Mouse (Mus musculus): Measurements from ENCODE around the gene Dhh. TPM values are rescaled to one million over a fixed set of nuclear protein-coding genes. Genes with fewer than 3 reads are reported as not detected.

Dhh gene
- polyA plus RNA-seq, 1 experiment from 2014 or later, result 2.4 TPM

- no peaks in the 10 kb centered on the region for H3K9me3 ChIP-seq (ENCODE audit: control insufficient read depth, low read length)
- H3K4me1 ChIP-seq (replicated peaks; ENCODE audit: control insufficient read depth, insufficient read depth, low read length), result peaks cover under 1% of the 10 kb centered on the region; the same call in 1 of the 2 replicates
- no peak overlapping the region for H3K4me3 ChIP-seq (ENCODE audit: low read length)
- H3K27me3 ChIP-seq (ENCODE audit: control insufficient read depth, insufficient read depth, low read depth, low read length), result no peaks in the 10 kb centered on the region
- H3K4me2 ChIP-seq (ENCODE audit: low read depth, low read length), result no peak overlapping the region
- no peak for ATAC-seq (ENCODE audit: low read depth)
- 81% methylated on average over 21 of the region's 21 CpGs for WGBS
- no peak overlapping the region for H3K9ac ChIP-seq (ENCODE audit: low read length)
- H3K27ac ChIP-seq (ENCODE audit: low read length), result no peak overlapping the region
- H3K36me3 ChIP-seq (ENCODE audit: control insufficient read depth, insufficient read depth, low read length), result peaks cover 94% of the 10 kb centered on the region
Observed at GRCm38 (mm10) chr15:98861701-98862410, 36.5 kb downstream of the Dhh start.

DNA sequence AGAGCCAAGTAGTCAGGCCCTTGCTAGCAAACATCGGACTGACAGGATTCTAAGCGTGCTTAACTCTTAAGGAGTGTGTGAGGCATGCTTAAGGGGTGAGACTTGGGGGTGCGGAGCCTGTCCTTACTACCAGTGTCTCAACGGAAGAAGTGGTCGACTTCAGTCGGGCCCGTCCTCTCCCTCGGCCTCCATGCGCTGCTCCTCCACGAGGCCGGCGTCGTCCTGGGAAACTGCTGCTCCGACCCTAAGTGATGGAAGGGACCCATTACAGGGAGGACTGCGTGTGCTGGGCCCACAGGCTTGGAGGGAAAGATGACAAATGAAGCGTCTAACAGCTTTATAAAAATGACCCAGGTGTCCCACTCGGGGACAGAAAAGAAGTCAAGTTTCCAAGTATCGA is 37.4 kb downstream of the Dhh start:
- H3K36me3 ChIP-seq (ENCODE audit: control insufficient read depth, insufficient read depth, low read length), result peaks cover 93% of the 10 kb centered on the region
- no peaks in the 10 kb centered on the region for H3K27me3 ChIP-seq (ENCODE audit: control insufficient read depth, insufficient read depth, low read depth, low read length)
- no peaks in the 10 kb centered on the region for H3K9me3 ChIP-seq (ENCODE audit: control insufficient read depth, low read length)
- H3K4me2 ChIP-seq (ENCODE audit: low read depth, low read length), result no peak overlapping the region
- no peak overlapping the region for H3K4me3 ChIP-seq (ENCODE audit: low read length)
- H3K27ac ChIP-seq (ENCODE audit: low read length), result no peak overlapping the region
- WGBS, result 88% methylated on average over 18 of the region's 18 CpGs
- H3K4me1 ChIP-seq (replicated peaks; ENCODE audit: control insufficient read depth, insufficient read depth, low read length), result no peaks in the 10 kb centered on the region
- H3K9ac ChIP-seq (ENCODE audit: low read length), result no peak overlapping the region
- ATAC-seq (ENCODE audit: low read depth), result no peak

- WGBS, result 77% methylated on average over 9 of the region's 9 CpGs
- no peaks in the 10 kb centered on the region for H3K27me3 ChIP-seq (ENCODE audit: control insufficient read depth, insufficient read depth, low read depth, low read length)
- H3K4me1 ChIP-seq (replicated peaks; ENCODE audit: control insufficient read depth, insufficient read depth, low read length), result no peaks in the 10 kb centered on the region
- no peak overlapping the region for H3K4me3 ChIP-seq (ENCODE audit: low read length)
- ATAC-seq (ENCODE audit: low read depth), result no peak
- no peak overlapping the region for H3K9ac ChIP-seq (ENCODE audit: low read length)
- H3K9me3 ChIP-seq (ENCODE audit: control insufficient read depth, low read length), result no peaks in the 10 kb centered on the region
- no peak overlapping the region for H3K4me2 ChIP-seq (ENCODE audit: low read depth, low read length)
- H3K27ac ChIP-seq (ENCODE audit: low read length), result no peak overlapping the region
- peaks cover 90% of the 10 kb centered on the region for H3K36me3 ChIP-seq (ENCODE audit: control insufficient read depth, insufficient read depth, low read length)
Observed at GRCm38 (mm10) chr15:98859319-98860043, 38.9 kb downstream of the Dhh start.

DNA sequence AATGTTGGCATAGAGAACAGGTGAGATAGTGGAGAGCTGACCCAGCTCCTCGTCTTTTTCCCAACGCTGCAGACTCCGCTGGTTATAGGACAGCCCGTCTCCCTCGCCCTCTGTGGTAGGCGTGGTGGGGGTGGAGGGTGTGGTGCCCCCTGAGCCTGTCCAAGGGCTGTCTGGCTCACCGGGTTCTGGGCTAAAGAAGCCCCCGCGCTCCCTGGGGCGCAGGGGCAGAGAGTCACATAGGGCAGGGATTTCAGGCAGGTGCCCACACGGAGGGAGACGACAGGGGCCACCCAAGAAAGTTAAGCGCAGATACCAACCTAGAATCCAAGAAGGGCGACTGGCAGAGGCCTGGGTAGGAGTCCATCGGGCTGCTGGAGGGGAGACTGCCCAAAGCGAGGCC is 44.1 kb downstream of the Dhh start:
- Histone ChIP-seq H3K27me3 (ENCODE audit: control insufficient read depth, insufficient read depth, low read depth, low read length) (no peaks in the 10 kb centered on the region), H3K9ac (ENCODE audit: low read length) (no peak overlapping the region), H3K36me3 (ENCODE audit: control insufficient read depth, insufficient read depth, low read length) (peaks cover 88% of the 10 kb centered on the region), H3K4me3 (ENCODE audit: low read length) (no peak overlapping the region), H3K9me3 (ENCODE audit: control insufficient read depth, low read length) (no peaks in the 10 kb centered on the region), H3K4me2 (ENCODE audit: low read depth, low read length) (no peak overlapping the region), H3K27ac (ENCODE audit: low read length) (no peak overlapping the region), H3K4me1 (replicated peaks; ENCODE audit: control insufficient read depth, insufficient read depth, low read length) (no peaks in the 10 kb centered on the region)
- no peak for ATAC-seq (ENCODE audit: low read depth)
- 86% methylated on average over 16 of the region's 16 CpGs for WGBS

- H3K4me2 ChIP-seq (ENCODE audit: low read depth, low read length), result no peak overlapping the region
- no peak overlapping the region for H3K27ac ChIP-seq (ENCODE audit: low read length)
- peaks cover 90% of the 10 kb centered on the region for H3K36me3 ChIP-seq (ENCODE audit: control insufficient read depth, insufficient read depth, low read length)
- WGBS, result 90% methylated on average over 28 of the region's 28 CpGs
- no peaks in the 10 kb centered on the region for H3K27me3 ChIP-seq (ENCODE audit: control insufficient read depth, insufficient read depth, low read depth, low read length)
- H3K4me1 ChIP-seq (replicated peaks; ENCODE audit: control insufficient read depth, insufficient read depth, low read length), result no peaks in the 10 kb centered on the region
- ATAC-seq (ENCODE audit: low read depth), result no peak
- no peak overlapping the region for H3K4me3 ChIP-seq (ENCODE audit: low read length)
- no peak overlapping the region for H3K9ac ChIP-seq (ENCODE audit: low read length)
- H3K9me3 ChIP-seq (ENCODE audit: control insufficient read depth, low read length), result no peaks in the 10 kb centered on the region
Observed at GRCm38 (mm10) chr15:98853161-98853937, 45.0 kb downstream of the Dhh start.

- Histone ChIP-seq H3K27me3 (ENCODE audit: control insufficient read depth, insufficient read depth, low read depth, low read length) (no peaks in the 10 kb centered on the region), H3K36me3 (ENCODE audit: control insufficient read depth, insufficient read depth, low read length) (peaks cover 88% of the 10 kb centered on the region), H3K27ac (ENCODE audit: low read length) (no peak overlapping the region), H3K9ac (ENCODE audit: low read length) (no peak overlapping the region), H3K4me1 (replicated peaks; ENCODE audit: control insufficient read depth, insufficient read depth, low read length) (no peaks in the 10 kb centered on the region), H3K4me3 (ENCODE audit: low read length) (no peak overlapping the region), H3K9me3 (ENCODE audit: control insufficient read depth, low read length) (no peaks in the 10 kb centered on the region), H3K4me2 (ENCODE audit: low read depth, low read length) (no peak overlapping the region)
- WGBS, result 88% methylated on average over 9 of the region's 9 CpGs
- ATAC-seq (ENCODE audit: low read depth), result 0 out of 2 replicates have a peak, but pooled peaks have one; percentile 16
Observed at GRCm38 (mm10) chr15:98852733-98853132, 45.6 kb downstream of the Dhh start.

DNA sequence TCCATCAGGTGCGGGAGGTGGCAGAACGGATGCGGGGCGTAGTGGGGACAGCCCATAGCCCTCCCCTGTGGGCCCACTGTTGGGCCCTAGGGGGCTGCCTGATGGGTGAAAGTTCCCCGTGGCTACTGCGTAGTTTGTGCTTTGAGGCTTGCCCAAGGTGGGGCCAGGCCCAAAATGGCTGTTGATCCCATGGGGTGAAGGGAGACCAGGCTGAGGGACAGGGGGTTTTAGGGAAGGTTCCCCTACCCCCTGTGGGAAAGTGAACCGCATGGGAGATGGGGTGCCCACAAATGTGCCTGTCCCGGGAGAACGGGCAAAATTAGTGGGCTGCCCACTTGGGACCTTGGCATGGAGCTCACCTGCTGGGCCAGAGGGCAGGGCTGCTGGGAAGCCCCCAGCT is 46.3 kb downstream of the Dhh start:
- H3K4me2 ChIP-seq (ENCODE audit: low read depth, low read length), result no peak overlapping the region
- H3K9me3 ChIP-seq (ENCODE audit: control insufficient read depth, low read length), result no peaks in the 10 kb centered on the region
- H3K36me3 ChIP-seq (ENCODE audit: control insufficient read depth, insufficient read depth, low read length), result peaks cover 88% of the 10 kb centered on the region
- H3K4me3 ChIP-seq (ENCODE audit: low read length), result no peak overlapping the region
- H3K9ac ChIP-seq (ENCODE audit: low read length), result no peak overlapping the region
- WGBS, result 92% methylated on average over 9 of the region's 9 CpGs
- no peak overlapping the region for H3K27ac ChIP-seq (ENCODE audit: low read length)
- ATAC-seq (ENCODE audit: low read depth), result no peak
- H3K27me3 ChIP-seq (ENCODE audit: control insufficient read depth, insufficient read depth, low read depth, low read length), result no peaks in the 10 kb centered on the region
- no peaks in the 10 kb centered on the region for H3K4me1 ChIP-seq (replicated peaks; ENCODE audit: control insufficient read depth, insufficient read depth, low read length)

GRCm38 (mm10) chr15:98851229-98851818 is 47.0 kb downstream of the Dhh start:
- H3K9me3 ChIP-seq (ENCODE audit: control insufficient read depth, low read length), result no peaks in the 10 kb centered on the region
- ATAC-seq (ENCODE audit: low read depth), result no peak
- WGBS, result 85% methylated on average over 21 of the region's 21 CpGs
- no peaks in the 10 kb centered on the region for H3K4me1 ChIP-seq (replicated peaks; ENCODE audit: control insufficient read depth, insufficient read depth, low read length)
- H3K4me3 ChIP-seq (ENCODE audit: low read length), result no peak overlapping the region
- no peaks in the 10 kb centered on the region for H3K27me3 ChIP-seq (ENCODE audit: control insufficient read depth, insufficient read depth, low read depth, low read length)
- no peak overlapping the region for H3K27ac ChIP-seq (ENCODE audit: low read length)
- H3K4me2 ChIP-seq (ENCODE audit: low read depth, low read length), result no peak overlapping the region
- H3K9ac ChIP-seq (ENCODE audit: low read length), result no peak overlapping the region
- peaks cover 91% of the 10 kb centered on the region for H3K36me3 ChIP-seq (ENCODE audit: control insufficient read depth, insufficient read depth, low read length)

DNA sequence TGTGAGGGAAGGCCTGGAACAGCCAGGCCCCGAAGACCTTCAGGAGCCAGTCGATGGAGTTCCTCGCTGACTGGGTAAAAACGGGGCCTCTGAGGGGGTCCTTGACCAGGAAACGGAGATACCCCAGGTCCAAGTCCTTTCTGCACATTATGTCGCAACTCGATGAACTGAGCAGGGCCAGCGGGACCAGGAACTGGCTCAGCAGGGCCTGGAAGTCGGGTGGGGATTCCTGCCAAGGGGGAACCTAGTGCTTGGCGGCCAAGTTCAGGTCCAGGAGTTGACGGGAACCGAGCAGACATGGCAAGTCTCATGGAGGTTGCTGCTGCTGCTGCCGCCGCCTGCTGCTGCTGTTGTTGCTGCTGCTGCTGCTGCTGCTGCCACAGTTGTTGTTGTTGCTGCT is 47.7 kb downstream of the Dhh start:
- peaks cover 92% of the 10 kb centered on the region for H3K36me3 ChIP-seq (ENCODE audit: control insufficient read depth, insufficient read depth, low read length)
- WGBS, result 89% methylated on average over 14 of the region's 14 CpGs
- H3K9me3 ChIP-seq (ENCODE audit: control insufficient read depth, low read length), result no peaks in the 10 kb centered on the region
- no peak overlapping the region for H3K9ac ChIP-seq (ENCODE audit: low read length)
- no peaks in the 10 kb centered on the region for H3K27me3 ChIP-seq (ENCODE audit: control insufficient read depth, insufficient read depth, low read depth, low read length)
- no peak overlapping the region for H3K4me3 ChIP-seq (ENCODE audit: low read length)
- no peak for ATAC-seq (ENCODE audit: low read depth)
- H3K4me1 ChIP-seq (replicated peaks; ENCODE audit: control insufficient read depth, insufficient read depth, low read length), result no peaks in the 10 kb centered on the region
- H3K4me2 ChIP-seq (ENCODE audit: low read depth, low read length), result no peak overlapping the region
- H3K27ac ChIP-seq (ENCODE audit: low read length), result no peak overlapping the region

All from lung, embryonic 16.5 days (tissue).